Mouse (Mus musculus) CD8-positive naive resting alpha-beta T cell, adult 57 days (primary cell): ENCODE measurements around the gene Ugt2b5. TPM values are rescaled to one million over a fixed set of nuclear protein-coding genes. Genes with fewer than 3 reads are reported as not detected.

Experiments
- total RNA-seq: library from RNA; stranded (reverse); gene quantifications from one replicate; pipeline ENCODE4 v1.2.4, GENCODE M21; 2023

Ugt2b5 gene
- total RNA-seq: not detected

GRCm38 (mm10) chr5:87140196-87140595 lies at the start of gene Ugt2b5:
Ugt2b5 (minus strand) TSS chr5:87140318.

DNA sequence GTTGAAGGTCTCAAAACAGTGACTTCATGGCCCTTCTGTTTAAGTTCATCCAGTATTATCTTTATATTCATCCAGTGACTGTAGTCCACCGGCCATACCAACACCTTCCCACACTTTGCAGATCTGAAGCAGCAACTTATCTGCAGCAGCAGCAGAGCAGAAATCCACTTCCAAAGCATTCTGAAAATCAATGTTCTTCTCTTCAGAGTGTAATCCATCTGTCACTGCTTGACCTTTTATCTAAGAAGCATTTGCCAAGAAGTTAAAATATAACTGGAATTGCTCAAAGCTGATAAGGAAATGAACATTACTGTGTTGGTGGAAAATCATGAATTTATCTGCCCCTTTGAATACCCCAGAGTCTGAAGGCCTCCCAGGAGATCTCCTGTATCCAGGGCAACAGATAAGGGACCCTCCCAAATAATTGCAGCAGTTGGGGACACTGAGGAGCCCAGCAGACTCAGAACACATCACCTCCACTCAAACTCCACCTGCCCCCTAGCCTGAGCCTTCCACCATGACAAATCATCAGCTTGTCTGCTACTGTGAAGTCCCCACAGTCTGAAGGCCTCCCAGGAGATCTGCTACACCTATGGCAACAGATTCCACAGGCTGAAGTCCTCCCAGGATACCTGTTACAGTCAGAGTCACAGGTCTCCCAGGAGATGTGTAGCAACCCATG lies 47.6 kb downstream of the Ugt2b5 start, which contains the start of gene Ugt2b36:
Gene Ugt2b36, minus strand, starts transcription at position 210 of the 682 bp plus-strand sequence.

Other genes starting within 250 kb of the Ugt2b5 start
- gene Ugt2b34, start 233.4 kb downstream of the Ugt2b5 start, total RNA-seq: not detected
- gene Ugt2b1, start 213.8 kb downstream of the Ugt2b5 start, total RNA-seq: not detected
- gene Ugt2b35, start 139.5 kb downstream of the Ugt2b5 start, total RNA-seq: not detected
- not detected for gene Ugt2b36, start 47.8 kb downstream of the Ugt2b5 start, total RNA-seq
- not detected for gene Ugt2b37, start 114.5 kb upstream of the Ugt2b5 start, total RNA-seq
- not detected for gene Ugt2a3, start 196.9 kb upstream of the Ugt2b5 start, total RNA-seq